Mouse (Mus musculus): ENCODE results near the gene Atxn7.
A peak's percentile ranks its signal among the peaks of the same experiment; 100 is the strongest.
"Not testable (repeated sequence)": the region's sequence is repeated elsewhere in the genome, so short reads cannot be mapped to it uniquely, and the experiment has no call there.

Atxn7 gene

DNA sequence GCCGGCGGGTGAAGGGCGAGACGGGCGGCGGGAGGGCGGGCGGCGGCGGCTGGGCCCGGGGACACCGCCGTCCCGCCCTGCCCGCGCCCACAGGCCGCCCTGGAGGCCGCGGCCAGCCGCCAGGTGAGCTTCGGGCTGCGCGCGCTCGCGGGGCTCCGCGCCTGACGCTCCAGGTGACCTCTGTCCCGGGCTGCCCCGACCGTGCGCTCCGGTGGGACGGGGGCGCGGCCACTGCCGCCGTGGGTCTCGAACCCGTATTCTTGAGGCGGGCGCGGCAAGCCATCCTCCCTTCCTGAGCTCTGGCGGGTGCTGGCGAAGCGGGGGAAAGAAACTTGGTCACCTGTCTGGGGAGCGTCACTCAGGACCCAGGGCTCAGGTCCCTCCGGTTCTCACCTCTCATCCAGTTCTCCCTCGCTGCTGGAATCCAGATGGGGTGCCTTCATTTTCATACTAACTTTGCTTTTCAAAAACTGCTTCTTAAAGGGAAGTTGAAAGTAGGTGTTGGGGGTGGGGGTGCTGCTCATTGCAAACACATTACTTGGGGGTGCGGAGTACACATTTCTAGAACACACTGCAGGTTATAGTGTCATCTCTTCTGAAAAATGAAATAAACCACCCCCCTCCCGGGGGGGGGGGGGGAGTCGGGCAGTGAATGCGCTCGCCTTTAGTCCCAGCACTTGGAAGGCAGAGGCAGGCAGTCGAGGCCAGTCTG lies at the start of gene Atxn7, which contains the start of gene Thoc7:
Atxn7 (plus strand) TSS at position 40 of the 712 bp plus-strand sequence.
Thoc7 (minus strand) TSS at position 452 of the 712 bp plus-strand sequence.
- DNase-seq (ENCODE audit: low spot score in 2 of 2) = peak; percentile 40 to 60

DNA sequence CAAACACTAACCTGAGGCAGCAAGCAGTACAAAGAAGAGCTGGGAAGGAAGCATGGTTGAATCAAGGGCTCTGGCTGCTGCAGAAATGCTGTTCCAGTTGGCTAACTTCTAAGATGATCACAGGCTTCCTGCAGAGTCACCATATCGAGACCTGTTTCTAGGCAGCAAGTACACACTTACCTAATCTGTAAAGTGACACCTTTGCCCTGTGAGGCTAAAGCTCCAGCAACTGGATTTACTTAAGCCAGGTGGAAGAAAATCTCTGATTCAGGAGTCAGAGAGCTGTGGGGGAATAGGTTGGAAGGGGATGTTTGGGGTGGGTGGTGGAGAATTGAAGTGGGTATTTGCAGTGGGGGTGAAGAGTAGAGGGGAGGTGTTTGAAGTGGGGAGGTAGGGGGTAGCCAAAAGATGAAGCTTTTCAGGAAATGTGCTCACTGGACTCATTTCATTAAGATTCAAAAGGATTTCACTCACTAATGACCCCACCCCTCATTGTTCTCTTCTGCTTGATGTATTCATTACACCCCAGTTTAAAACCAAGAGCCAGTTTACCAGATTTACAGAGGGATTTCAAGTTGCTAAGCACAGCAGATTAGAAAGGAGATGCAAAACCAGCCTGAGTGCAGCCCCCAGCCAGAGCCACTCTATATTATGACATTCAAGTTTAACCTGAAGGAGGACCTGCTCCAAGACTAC lies 46.7 kb upstream of the Atxn7 start, which contains the start of gene Gm281:
Gm281 (minus strand) TSS at position 92 of the 696 bp plus-strand sequence.
- DNase-seq (ENCODE audit: low spot score in 2 of 2) = no peak

DNA sequence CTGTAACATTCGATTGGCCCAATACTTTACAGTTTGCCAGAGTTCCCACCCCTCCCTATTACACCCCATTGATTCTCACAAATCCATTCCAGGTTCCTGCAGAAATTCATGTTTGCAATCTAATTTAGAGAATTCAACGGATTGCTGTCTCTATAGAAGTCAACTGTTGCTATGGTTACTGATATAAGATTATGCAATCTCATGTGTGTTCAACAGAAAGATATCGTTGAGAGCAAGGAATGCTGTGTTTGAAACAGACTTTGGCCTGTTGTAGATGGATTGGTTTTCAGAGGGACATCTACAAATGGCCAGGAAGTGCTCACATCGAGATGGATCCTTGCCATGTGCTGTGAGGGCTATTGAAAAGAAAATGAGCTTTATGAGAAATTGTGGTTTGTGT lies 46.0 kb upstream of the Atxn7 start:
- no peak for DNase-seq (ENCODE audit: low spot score in 2 of 2)

GRCm38 (mm10) chr14:13917208-13917607 lies 44.0 kb upstream of the Atxn7 start:
- no peak for DNase-seq (ENCODE audit: low spot score in 2 of 2)

GRCm38 (mm10) chr14:13917630-13918029 lies 43.6 kb upstream of the Atxn7 start:
- DNase-seq (ENCODE audit: low spot score in 2 of 2) = no peak

DNA sequence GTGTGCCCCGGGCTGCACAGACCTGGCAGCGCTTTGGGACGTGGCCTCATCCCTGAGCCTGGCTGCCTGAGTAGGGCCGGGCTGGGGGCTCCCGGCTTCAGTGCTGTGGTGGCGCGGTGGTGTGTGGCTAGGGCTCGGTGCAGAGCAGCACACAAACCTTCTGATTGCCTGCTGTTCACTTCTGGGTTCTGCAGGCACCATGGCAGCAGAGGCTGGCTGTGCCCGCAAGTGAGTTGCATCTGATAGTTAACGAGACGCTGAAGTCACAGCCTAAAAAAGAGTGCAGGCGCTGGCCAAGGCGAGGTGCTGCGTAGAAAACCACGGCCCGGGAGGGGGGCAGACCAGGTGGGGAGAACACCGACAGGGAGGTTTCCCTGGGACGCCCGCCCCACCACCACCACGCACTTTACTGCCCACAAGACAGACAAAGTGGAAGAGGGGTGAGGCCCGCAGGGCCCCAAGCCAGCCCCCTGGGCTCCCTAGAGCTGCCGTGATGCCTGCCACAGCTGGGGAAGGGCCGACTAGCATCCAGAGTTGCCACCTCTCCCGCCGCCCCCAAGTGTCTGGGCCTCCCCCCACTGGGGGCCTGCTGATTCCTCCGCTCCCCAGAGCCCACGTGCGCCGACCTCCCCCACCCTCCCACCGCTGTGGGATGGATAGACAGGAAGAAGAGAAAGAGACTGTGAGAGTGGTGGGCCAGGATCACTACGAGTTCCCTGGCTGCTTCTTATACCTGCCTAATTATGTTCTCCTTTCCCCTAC lies 27.8 kb upstream of the Atxn7 start:
- no peak for DNase-seq (ENCODE audit: low spot score in 2 of 2)

- no peak for DNase-seq (ENCODE audit: low spot score in 2 of 2)
Observed at GRCm38 (mm10) chr14:13934052-13934371, 27.2 kb upstream of the Atxn7 start.

- DNase-seq (ENCODE audit: low spot score in 2 of 2) = no peak
Observed at GRCm38 (mm10) chr14:13944686-13945085, 16.6 kb upstream of the Atxn7 start.

DNA sequence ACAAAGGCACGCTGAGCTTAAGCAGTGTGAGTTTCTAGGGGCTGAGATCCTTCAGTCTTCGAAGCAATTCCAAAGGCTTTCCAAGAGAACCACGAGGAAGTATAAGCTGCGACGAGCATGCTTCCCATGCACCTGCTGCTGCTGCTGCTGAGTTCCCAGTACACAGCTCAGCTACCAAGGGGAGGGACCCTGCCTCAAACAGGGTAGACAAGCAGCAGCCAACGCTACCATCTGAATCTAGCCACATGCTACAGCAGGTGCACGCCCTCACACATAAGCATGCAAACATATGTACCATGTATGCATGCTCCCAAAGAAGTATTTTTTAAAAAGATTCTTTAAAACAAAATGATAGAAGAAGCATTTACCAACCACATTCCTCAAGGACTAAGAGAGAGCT lies 12.9 kb upstream of the Atxn7 start:
- no peak for DNase-seq (ENCODE audit: low spot score in 2 of 2)

- no peak for DNase-seq (ENCODE audit: low spot score in 2 of 2)
Observed at GRCm38 (mm10) chr14:13950401-13950800, 10.8 kb upstream of the Atxn7 start.

DNA sequence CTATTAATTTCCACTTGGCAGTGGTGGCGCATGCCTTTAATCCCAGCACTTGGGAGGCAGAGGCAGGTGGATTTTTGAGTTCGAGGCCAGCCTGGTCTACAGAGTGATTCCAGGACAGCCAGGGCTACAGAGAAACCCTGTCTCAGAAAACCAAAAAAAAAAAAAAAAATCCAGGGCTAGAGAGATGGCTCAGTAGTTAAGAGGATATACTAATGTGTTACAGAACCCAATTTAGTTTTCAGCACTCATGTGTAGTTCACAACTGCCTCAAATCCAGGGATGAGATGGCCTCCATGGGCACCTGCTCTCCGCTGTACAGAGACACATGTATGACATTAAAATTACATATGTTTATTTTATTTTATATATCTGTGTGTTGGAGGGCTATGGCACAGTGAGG lies 9.1 kb upstream of the Atxn7 start:
- not testable (repeated sequence) for DNase-seq (ENCODE audit: low spot score in 2 of 2)

GRCm38 (mm10) chr14:13960079-13960478 lies 1.2 kb upstream of the Atxn7 start:
- no peak for DNase-seq (ENCODE audit: low spot score in 2 of 2)

DNA sequence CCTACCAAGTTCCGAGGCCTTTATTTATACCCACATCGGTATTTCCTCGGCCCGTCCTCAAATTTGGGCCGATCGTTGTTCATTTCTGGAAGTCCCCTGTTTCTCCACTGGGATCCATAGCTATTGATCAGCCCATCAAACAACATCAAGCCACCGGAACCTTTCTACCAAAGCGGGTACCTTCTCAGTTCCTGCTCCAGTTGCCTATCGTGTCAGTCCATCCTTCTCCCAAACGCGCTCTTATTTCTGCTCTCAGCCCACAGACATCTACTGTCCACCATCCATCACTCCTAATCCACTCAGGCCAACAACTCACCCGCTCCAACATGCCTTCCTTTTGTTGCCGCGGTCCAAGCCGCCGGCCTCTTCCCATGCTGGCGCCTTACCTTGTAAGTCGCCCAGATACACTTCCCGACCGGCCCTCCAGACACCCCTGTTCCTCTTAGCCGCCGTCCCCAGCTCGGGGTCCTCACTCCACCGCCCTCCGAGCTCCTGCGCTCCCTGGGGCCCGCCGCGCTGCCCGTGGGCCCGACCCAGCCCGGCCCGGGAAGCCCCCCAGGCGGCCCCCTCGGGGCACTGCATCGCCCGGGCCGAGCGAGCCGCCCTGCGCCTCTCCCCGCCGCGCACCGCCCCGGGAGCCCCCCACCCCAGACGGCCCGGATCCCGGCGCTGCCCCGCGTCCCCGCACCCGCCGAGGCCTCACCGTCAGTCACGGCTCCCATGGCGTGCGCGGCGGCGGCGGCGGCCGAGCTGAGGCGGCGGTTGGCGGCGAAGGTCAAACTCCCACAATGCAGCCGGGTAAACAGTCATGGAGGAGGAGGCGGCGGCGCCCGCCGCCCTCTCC lies 536 bp upstream of the Atxn7 start:
- DNase-seq (ENCODE audit: low spot score in 2 of 2) = peak; percentile 53 to 69

DNA sequence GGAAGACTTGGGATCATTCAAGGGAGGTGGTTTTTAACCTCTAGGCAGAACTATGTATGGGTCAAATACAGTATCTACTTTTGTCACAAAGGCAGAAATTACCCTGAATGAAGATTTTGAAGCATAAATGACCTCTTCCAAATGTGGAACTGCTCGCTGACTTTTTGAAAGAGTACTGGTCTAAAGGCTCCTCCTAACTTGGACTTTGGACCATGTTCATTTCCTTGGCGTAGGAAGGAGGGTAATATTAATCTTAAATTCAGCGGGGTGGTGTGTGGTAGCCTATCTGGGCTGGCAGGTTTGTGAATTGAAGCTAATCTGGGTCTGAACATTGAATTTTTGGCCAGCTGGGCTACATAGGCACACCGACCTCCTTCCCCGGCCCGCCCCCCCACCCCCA lies 1.2 kb downstream of the Atxn7 start:
- no peak for DNase-seq (ENCODE audit: low spot score in 2 of 2)

GRCm38 (mm10) chr14:13963527-13963926 lies 2.3 kb downstream of the Atxn7 start:
- DNase-seq (ENCODE audit: low spot score in 2 of 2) = no peak

DNA sequence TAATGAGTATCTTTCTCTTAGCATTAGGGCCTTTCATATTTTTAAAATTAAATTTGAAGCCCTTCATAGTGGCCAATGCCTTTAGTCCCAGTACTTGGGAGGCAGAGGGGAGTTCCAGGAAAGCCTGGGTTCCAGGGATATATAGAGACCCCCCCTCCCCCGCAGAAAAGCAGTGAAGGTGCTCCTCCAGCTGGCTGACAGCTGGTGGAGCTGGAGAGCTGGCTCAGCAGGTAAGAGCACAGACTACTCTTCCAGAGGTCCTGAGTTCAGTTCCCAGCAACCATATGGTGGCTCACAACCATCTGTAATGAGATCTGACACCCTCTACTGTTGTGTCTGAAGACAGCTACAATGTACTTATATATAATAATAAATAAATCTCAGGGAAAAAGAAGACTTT lies 6.4 kb downstream of the Atxn7 start:
- DNase-seq (ENCODE audit: low spot score in 2 of 2) = no peak

- no peak for DNase-seq (ENCODE audit: low spot score in 2 of 2)
Observed at GRCm38 (mm10) chr14:13968476-13968875, 7.2 kb downstream of the Atxn7 start.

GRCm38 (mm10) chr14:13970513-13970912 lies 9.3 kb downstream of the Atxn7 start:
- DNase-seq (ENCODE audit: low spot score in 2 of 2) = no peak

DNA sequence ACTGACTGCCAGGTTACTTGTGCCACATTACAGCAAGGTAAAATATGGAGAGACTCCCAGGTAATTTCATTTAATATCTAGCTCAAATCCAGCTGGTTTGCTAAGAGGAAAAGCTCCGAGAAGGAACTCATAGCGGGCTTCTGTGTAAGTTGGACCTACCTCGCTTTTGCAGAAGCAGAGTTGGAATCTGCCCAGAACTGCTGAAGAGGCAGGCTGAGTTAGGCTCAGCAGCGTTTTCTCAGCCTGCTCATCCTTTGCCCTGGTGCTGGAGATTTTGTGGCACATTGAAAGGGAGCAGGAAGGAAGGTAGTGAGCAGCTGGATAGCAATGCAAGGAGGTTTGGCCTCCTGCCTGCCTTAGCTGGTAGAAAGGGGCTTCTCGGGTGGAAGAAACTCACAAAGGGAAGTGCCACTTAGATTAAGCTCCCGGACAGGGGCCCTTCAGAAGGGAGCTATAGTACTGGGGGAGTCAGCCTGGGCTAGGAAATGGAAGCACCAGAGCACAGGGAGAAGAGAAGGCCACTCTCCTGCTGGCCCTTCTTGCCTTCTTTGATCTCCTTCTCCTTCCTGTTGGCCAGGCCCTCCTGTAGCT lies 10.5 kb downstream of the Atxn7 start:
- DNase-seq (ENCODE audit: low spot score in 2 of 2) = no peak

- DNase-seq (ENCODE audit: low spot score in 2 of 2) = no peak
Observed at GRCm38 (mm10) chr14:13977498-13977897, 16.3 kb downstream of the Atxn7 start.

- DNase-seq (ENCODE audit: low spot score in 2 of 2) = no peak
Observed at GRCm38 (mm10) chr14:13981286-13981685, 20.0 kb downstream of the Atxn7 start.

All from urinary bladder, postnatal 4 days (tissue).